Mouse (Mus musculus) kidney, postnatal 14 days (tissue): Measurements from ENCODE around the gene Htr2a.

Source experiments
- DNase-seq: peaks from one replicate; pipeline ENCODE4 v3.0.0; 2022; ENCODE audit warnings: mixed read lengths

Gene Htr2a

GRCm38 (mm10) chr14:74699241-74699640 is 58.6 kb downstream of the Htr2a start:
- no peak for DNase-seq

- DNase-seq, result no peak
Measured at GRCm38 (mm10) chr14:74703930-74704329, 63.3 kb downstream of the Htr2a start.

- DNase-seq, result peak; percentile 44
Measured at GRCm38 (mm10) chr14:74709054-74709453, 68.4 kb downstream of the Htr2a start.

- no peak for DNase-seq
Measured at GRCm38 (mm10) chr14:74723541-74723940, 82.9 kb downstream of the Htr2a start.

GRCm38 (mm10) chr14:74731221-74732078 is 90.8 kb downstream of the Htr2a start:
- peak; percentile 61 for DNase-seq

- peak; percentile 97 for DNase-seq
Measured at GRCm38 (mm10) chr14:74732079-74732783, 91.6 kb downstream of the Htr2a start, which contains the start of gene Esd. Gene Esd (plus strand): TSS chr14:74732297.

- no peak for DNase-seq
Measured at GRCm38 (mm10) chr14:74733397-74733796, 92.8 kb downstream of the Htr2a start.

- DNase-seq, result peak; percentile 47
Measured at GRCm38 (mm10) chr14:74735471-74735870, 94.8 kb downstream of the Htr2a start.

- no peak for DNase-seq
Measured at GRCm38 (mm10) chr14:74736850-74737249, 96.2 kb downstream of the Htr2a start.
